Mouse (Mus musculus) heart, adult 2 months (tissue): ENCODE results near the gene Cym.

Source experiments
- CTCF ChIP-seq: fragments of 200-600 bp; IDR thresholded peaks from 2 replicates; pipeline ENCODE4 v1.8.1; 2022; ENCODE audit warnings: antibody characterized with exemption, mild to moderate bottlenecking, moderate library complexity
- POLR2A ChIP-seq: fragments of 200-500 bp; IDR thresholded peaks from 2 replicates; pipeline ENCODE4 v1.6.1; 2011; ENCODE audit warnings: mild to moderate bottlenecking, low read depth, low read length, control low read depth; ENCODE audit not compliant: insufficient read depth

- TF ChIP-seq POLR2A, result no peak
- TF ChIP-seq CTCF, result no peak
These were observed 16.5 kb upstream of the Cym start for GRCm38 (mm10) chr3:107238051-107238450.
